Mouse (Mus musculus) heart, postnatal 0 days (tissue): Measurements from ENCODE around the gene Socs7.

ENCODE experiments used
- CTCF ChIP-seq: IDR thresholded peaks from 2 replicates; pipeline ENCODE4 v1.5.1; 2016; ENCODE audit warnings: antibody characterized with exemption, control low read depth, low read depth
- EP300 ChIP-seq: IDR thresholded peaks from 2 replicates; pipeline ENCODE4 v1.6.1; 2016; ENCODE audit warnings: antibody characterized with exemption, low read depth

GRCm38 (mm10) chr11:97434121-97434520, 71.8 kb downstream of the Socs7 start:
- TF ChIP-seq EP300, result no peak
- no peak for TF ChIP-seq CTCF
